Mouse (Mus musculus) liver, postnatal 0 days (tissue): ENCODE measurements around the gene Spata21.

Experiments
- CTCF ChIP-seq: sonication (generic); IDR thresholded peaks from 2 replicates; pipeline ENCODE4 v1.5.1; 2016; ENCODE audit warnings: antibody characterized with exemption, low read depth
- EP300 ChIP-seq: IDR thresholded peaks from 2 replicates; pipeline ENCODE4 v1.6.1; 2016; ENCODE audit warnings: antibody characterized with exemption, low read depth, mild to moderate bottlenecking

DNA sequence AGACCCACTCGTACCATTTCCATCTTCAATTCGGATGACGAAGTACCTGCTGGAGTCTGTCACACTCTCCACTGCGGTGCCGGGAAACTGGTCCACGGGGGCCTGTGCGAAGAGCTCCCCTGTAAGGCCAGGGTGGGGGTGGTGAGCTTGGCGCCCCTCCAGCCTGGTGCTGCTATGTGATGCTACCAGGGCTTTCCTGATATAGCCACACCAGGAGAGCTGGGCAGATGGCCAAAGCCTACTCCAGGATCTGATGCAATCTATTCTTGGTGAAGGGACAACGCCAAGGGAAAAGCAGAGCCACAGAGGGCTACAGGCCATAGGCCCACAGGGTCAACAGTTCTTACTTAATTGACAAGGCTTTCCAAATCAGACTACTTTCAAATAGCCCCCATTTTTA, 14.5 kb upstream of the Spata21 start:
- TF ChIP-seq CTCF, result no peak
- TF ChIP-seq EP300, result no peak
